Mouse (Mus musculus) liver, postnatal 0 days (tissue): ENCODE measurements at regions not wholly inside any gene's neighbourhood (a gene's known extent, or its start where the extent isn't known, plus 50 kb on each side); places are given as distances from the start of the nearest gene placed in this dataset.

Experiments used
- ATAC-seq: fragments of 200-750 bp; cut with Nextera tagmentation; 2 replicates; pipeline ENCODE4 v1.8.0; 2017; ENCODE audit warnings: mild to moderate bottlenecking, moderate library complexity
- DNase-seq: peaks from one replicate; pipeline ENCODE4 v3.0.0-alpha.2; 2016
- H3K27ac ChIP-seq: fragments of 300-500 bp; sonication (generic); 2 replicates; pipeline ENCODE4 v1.5.1; 2014; ENCODE audit warnings: antibody characterized with exemption, moderate library complexity, mild to moderate bottlenecking, low read depth
- H3K27me3 ChIP-seq: fragments of 300-500 bp; sonication (generic); 2 replicates; pipeline ENCODE4 v1.6.1; 2014; ENCODE audit warnings: low read length, control low read depth, mixed read lengths; ENCODE audit not compliant: insufficient read depth
- H3K36me3 ChIP-seq: fragments of 300-500 bp; sonication (generic); replicated peaks from 2 replicates; pipeline ENCODE4 v1.6.1; 2014; ENCODE audit warnings: mild to moderate bottlenecking, control low read depth, low read length, moderate library complexity, mixed read lengths; ENCODE audit not compliant: insufficient read depth
- H3K4me1 ChIP-seq: fragments of 300-500 bp; sonication (generic); 2 replicates; pipeline ENCODE4 v1.6.1; 2014; ENCODE audit warnings: antibody characterized with exemption, mild to moderate bottlenecking, control low read depth; ENCODE audit not compliant: insufficient read depth
- H3K4me2 ChIP-seq: fragments of 300-500 bp; sonication (generic); 2 replicates; pipeline ENCODE4 v1.6.1; 2014; ENCODE audit warnings: low read depth, mild to moderate bottlenecking, low read length, moderate library complexity, mixed read lengths
- H3K4me3 ChIP-seq: fragments of 300-500 bp; sonication (generic); 2 replicates; pipeline ENCODE4 v1.5.1; 2014; ENCODE audit warnings: low read depth, low read length
- H3K9ac ChIP-seq: fragments of 300-500 bp; sonication (generic); replicated peaks from 2 replicates; pipeline ENCODE4 v1.6.1; 2014; ENCODE audit warnings: mild to moderate bottlenecking, moderate library complexity
- H3K9me3 ChIP-seq: fragments of 300-500 bp; sonication (generic); 2 replicates; pipeline ENCODE4 v1.6.1; 2016; ENCODE audit warnings: mild to moderate bottlenecking, control low read depth, low read length, mixed read lengths
- CTCF ChIP-seq: sonication (generic); IDR thresholded peaks from 2 replicates; pipeline ENCODE4 v1.5.1; 2016; ENCODE audit warnings: antibody characterized with exemption, low read depth
- EP300 ChIP-seq: IDR thresholded peaks from 2 replicates; pipeline ENCODE4 v1.6.1; 2016; ENCODE audit warnings: antibody characterized with exemption, low read depth, mild to moderate bottlenecking
- WGBS: fragments of 180-500 bp; shearing (Covaris S2); extraction: QIAGEN DNeasy Blood & Tissue Kit; methylation state at CpG from one replicate; pipeline ENCODE4 v1.1.7; 2014; ENCODE audit not compliant: insufficient replicate concordance; 5-methylcytosine and 5-hydroxymethylcytosine counted together

DNA sequence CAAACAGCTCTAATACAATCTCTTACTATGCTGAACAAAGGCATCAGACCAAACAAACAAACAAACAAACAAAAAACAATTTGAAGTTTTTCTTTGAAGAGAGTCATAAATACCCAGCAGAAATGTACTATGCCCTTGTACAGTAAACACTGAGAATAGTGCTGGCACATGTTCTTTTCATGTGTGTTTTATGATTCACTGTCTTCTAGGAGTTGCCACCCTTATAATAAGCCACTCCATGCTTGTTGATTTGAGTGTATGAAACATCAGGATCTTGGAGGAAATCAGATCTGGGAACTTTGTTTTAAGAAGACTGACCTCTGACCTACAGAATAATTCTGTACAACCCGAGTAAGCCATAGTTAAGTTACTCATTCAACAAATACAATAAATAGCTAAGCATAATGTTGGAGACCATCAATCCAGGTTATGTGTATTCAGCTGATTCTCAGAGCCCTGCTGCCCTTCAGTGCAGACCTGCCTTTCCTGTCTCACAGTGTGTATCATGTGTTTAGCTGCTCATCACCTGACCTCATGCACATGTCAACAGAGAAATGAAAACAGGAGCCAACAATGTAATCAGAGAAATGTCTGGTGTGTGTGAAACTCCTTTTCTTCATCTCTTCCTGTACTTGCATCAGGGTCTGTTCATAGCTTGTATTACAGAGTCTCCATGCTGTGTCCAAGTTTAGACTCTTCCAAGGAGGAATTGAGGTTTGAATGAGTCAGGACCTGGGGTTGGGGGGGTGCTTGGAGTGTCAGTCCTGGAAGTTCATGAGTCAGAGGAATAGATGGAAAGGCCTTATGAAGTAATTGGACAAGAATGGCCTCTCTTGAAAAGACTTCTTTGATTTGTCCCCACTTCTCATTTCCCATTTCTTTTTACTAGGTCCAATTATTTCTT lies 596.8 kb upstream of the Camk1g start:
- Histone ChIP-seq H3K9me3 (no peaks in the 10 kb centered on the region), H3K4me1 (no peaks in the 10 kb centered on the region), H3K4me2 (no peak overlapping the region), H3K27me3 (no peaks in the 10 kb centered on the region), H3K27ac (no peak overlapping the region), H3K4me3 (no peak overlapping the region), H3K9ac (no peak overlapping the region), H3K36me3 (no peaks in the 10 kb centered on the region)
- 47% methylated on average over 1 of the region's 1 CpGs for WGBS
- TF ChIP-seq CTCF (no peak), EP300 (no peak)
- ATAC-seq, result no peak
- no peak for DNase-seq

DNA sequence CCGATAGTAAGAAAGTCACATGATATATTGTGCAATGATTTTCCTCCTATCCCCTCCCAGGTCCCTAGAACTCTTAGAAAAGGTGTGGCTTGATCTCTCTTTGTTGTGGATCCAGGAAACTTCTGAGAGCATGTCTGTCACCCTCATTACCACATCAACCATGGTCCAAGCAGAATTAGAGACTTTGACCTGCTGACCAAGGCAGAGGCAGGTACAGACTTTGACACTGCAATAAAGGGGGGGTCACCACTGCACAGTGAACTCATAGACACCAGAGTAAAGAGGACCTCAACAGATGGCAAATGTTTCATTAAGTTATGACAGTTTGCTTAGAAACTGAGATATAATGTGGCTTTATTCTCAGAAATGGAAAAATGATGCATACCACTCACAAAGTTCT lies 595.2 kb upstream of the Camk1g start:
- Histone ChIP-seq H3K4me3 (no peak overlapping the region), H3K9ac (no peak overlapping the region), H3K36me3 (no peaks in the 10 kb centered on the region), H3K9me3 (no peaks in the 10 kb centered on the region), H3K4me2 (no peak overlapping the region), H3K27me3 (no peaks in the 10 kb centered on the region), H3K4me1 (no peaks in the 10 kb centered on the region), H3K27ac (no peak overlapping the region)
- ATAC-seq (peak; percentile 55; the same call in 1 of the 2 replicates), DNase-seq (no peak)
- TF ChIP-seq EP300 (no peak), CTCF (no peak)
- WGBS, result 62% methylated on average over 1 of the region's 1 CpGs

DNA sequence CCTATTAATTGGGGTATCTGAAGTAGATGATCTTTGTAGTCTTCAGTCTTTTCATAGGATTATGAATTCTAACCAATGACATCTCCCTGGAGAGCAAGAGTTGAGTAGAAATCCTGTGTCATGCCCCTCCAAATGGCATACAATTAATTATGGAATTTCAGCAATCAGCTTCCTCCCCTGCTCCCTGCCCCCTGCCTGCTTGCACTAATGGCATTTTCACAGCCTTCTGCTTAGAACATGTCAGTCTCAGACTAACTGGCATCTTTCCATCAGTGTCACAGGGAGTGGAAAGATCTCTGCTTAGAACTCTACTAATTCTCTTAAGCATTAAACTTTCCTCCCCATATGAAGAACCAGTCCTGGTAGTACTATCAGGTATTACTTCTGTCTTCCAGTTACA lies 581.8 kb upstream of the Camk1g start:
- Histone ChIP-seq H3K27me3 (no peaks in the 10 kb centered on the region), H3K4me2 (no peak overlapping the region), H3K9me3 (no peaks in the 10 kb centered on the region), H3K4me1 (no peaks in the 10 kb centered on the region), H3K36me3 (no peaks in the 10 kb centered on the region), H3K27ac (no peak overlapping the region), H3K4me3 (no peak overlapping the region), H3K9ac (no peak overlapping the region)
- no peak for TF ChIP-seq EP300
- no peak for TF ChIP-seq CTCF
- DNase-seq (no peak), ATAC-seq (no peak)

- no peak for DNase-seq
- TF ChIP-seq EP300 (no peak), CTCF (no peak)
- no peaks in the 10 kb centered on the region for H3K36me3 ChIP-seq
- no peak overlapping the region for H3K4me2 ChIP-seq
- no peak overlapping the region for H3K27ac ChIP-seq
- H3K9ac ChIP-seq, result no peak overlapping the region
- no peak overlapping the region for H3K4me3 ChIP-seq
- H3K27me3 ChIP-seq, result no peaks in the 10 kb centered on the region
- ATAC-seq, result no peak
- H3K4me1 ChIP-seq, result no peaks in the 10 kb centered on the region
- H3K9me3 ChIP-seq, result no peaks in the 10 kb centered on the region
Observed at GRCm38 (mm10) chr1:193949817-193950216, 579.7 kb upstream of the Camk1g start.

DNA sequence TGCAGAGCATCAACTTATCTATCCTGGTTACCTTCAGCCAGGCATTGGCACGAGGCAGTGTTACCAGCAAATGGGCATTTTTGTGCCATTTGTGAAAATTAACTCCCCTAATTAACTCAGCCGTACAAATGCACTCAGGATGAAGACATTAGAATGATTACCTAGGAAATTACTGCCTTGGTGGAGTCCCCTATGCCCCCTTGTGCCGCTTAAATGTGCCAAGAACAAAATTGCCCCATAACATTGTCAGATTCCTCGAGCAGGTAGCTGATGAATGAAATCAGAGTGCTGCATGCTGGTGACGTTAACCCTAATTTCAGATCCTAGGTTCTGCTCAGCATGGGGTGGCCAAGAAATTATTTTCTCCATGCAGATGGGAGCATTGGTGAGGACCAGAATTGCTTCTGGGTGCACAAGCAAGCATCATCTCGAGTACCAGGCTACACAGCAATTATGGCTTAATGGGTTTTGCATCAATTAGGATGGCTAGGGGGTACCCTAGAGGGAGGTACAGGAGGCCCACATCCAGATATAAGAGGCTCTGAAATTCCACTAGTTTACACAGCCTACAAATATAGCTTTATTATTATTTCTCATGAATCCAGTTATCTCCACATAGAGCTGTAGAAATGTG lies 577.0 kb upstream of the Camk1g start:
- DNase-seq, result no peak

DNA sequence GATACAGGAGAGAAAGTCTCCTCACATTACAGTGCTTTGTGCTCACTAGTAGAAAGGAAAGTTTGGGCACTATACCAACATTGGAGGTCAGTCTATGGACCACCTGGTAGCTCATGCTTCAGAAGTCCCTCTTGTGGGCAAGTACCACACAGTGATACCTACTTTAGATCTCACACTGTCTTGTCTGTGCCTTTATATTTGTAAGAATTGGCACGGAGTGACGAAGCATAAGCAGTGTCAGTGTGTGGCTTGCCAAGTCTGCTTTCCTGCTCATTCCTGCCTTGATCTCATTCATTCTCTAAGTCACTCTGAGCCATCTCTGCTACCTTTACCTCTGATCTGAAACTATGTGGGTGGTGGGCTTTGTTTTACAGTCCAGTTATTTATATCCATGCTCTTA lies 565.9 kb upstream of the Camk1g start:
- DNase-seq (no peak), ATAC-seq (no peak)
- H3K9me3 ChIP-seq, result no peaks in the 10 kb centered on the region
- no peak overlapping the region for H3K4me2 ChIP-seq
- no peak for TF ChIP-seq EP300
- TF ChIP-seq CTCF, result no peak
- peaks cover 3% of the 10 kb centered on the region; the same call in 1 of the 2 replicates for H3K4me1 ChIP-seq
- H3K36me3 ChIP-seq, result no peaks in the 10 kb centered on the region
- no peak overlapping the region for H3K27ac ChIP-seq
- H3K27me3 ChIP-seq, result no peaks in the 10 kb centered on the region
- whole genome bisulfite sequencing, result 82% methylated on average over 2 of the region's 2 CpGs
- no peak overlapping the region for H3K9ac ChIP-seq
- no peak overlapping the region for H3K4me3 ChIP-seq

More for the DNA sequence above, 577.0 kb upstream of the Camk1g start:
- TF ChIP-seq EP300 (no peak), CTCF (no peak)
- H3K4me3 ChIP-seq, result no peak overlapping the region
- H3K4me2 ChIP-seq, result no peak overlapping the region
- H3K9ac ChIP-seq, result no peak overlapping the region
- no peaks in the 10 kb centered on the region for H3K27me3 ChIP-seq
- WGBS, result 63% methylated on average over 6 of the region's 6 CpGs
- no peaks in the 10 kb centered on the region for H3K4me1 ChIP-seq
- no peaks in the 10 kb centered on the region for H3K9me3 ChIP-seq
- ATAC-seq, result no peak
- no peak overlapping the region for H3K27ac ChIP-seq
- H3K36me3 ChIP-seq, result no peaks in the 10 kb centered on the region
